Mouse (Mus musculus): ENCODE measurements around the gene Flrt3. TPM values are rescaled to one million over a fixed set of nuclear protein-coding genes. Genes with fewer than 3 reads are reported as not detected.

Gene Flrt3
- under 1 TPM in 1 of 3 experiments, not detected in 2; 0.18 TPM for polyA plus RNA-seq (2017; shearing (Covaris generic))

DNA sequence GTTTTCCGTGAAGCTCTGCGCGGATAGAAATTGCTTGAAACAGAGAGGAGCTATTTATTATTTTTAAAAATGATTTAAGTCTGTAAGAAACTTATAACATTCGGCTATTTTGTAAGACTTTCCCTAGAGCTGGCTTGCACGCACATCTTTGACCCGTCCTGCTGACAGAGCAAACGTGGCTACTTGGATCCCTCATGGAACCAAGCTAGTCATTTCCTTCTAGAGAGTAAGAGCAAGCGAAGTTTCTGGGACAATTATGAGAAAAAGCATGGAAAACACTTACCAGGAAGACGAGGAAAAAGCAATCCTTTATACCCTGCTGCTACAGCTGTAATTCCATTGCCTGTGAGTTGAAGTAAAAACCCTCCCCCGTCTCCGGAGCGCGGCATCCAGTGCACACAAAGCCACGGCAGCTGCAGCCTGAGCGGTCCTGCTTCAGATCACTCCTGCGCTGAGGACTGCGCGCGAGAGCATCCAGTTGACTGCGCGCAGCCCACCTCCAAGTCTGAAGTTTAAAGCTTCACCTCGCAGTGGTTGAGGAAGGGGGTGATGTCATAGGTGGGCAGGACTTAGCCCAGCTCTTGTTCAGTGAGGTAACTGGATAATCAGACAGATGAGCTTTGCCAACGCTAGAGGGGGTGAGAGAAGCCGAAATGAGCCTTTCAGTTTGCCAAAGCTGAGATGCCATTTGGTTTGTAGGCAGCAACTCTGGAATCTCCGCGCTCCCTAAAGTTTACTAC is at the start of gene Flrt3:
Flrt3 (minus strand) TSS at position 507 of the 740 bp plus-strand sequence.
- no peak for ATAC-seq

DNA sequence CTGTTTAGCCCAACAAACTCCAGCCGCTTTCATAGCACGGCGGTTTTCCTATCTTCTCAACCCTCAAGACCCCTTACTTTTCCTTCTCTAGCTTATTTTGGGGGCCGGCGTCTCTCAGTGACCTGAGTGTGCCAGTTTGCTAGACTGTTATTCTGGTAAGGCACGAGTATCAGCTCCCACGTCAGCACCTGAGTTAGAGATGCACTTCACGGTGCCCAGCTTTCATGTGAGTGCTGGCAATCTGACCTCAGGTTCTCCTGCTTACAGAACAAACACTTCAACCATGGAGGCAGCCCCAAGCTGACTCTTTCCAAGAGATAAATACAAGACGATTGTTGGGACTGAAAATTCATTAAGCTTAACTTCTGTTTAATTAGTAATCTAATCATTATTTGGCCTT is 46.1 kb upstream of the Flrt3 start:
- no peak for ATAC-seq

DNA sequence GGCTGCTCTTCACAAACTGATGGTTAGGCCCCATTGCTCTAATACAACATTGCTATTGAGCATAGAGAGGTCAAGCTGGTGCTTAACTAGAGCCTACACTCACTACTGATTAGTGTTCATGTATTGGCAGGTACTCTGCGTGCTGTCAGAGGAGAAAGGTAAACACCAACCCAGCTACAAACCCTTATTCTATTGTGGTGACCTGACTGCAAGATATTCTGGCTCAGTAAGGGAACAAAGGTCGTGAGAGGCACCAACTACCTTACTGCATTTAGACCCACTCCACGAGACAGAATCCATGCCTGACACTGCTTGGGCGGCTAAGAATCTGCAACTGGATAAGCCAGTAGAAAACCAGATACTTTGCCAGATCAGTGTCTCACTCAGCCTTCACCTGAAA is 44.6 kb upstream of the Flrt3 start:
- ATAC-seq, result no peak

DNA sequence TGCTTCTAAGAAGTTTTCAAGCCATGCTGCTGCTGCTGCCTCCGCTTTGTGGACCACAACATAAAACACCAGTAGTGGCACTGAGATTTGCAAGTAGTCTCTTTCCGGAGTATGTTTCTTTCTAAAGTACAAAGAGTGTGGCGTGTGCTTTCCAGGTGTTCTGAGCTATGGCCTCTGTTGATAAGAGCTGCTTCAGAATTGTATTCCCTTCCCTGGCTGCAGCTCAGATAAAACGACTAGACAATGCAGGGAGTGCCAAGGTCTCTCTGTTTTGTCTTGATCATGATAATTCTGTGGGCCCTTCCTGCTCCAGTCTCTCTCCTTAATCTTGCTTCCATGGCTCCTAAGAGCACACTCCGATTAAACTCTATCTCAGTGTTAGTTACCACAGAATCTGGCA is 36.3 kb upstream of the Flrt3 start:
- no peak for ATAC-seq

DNA sequence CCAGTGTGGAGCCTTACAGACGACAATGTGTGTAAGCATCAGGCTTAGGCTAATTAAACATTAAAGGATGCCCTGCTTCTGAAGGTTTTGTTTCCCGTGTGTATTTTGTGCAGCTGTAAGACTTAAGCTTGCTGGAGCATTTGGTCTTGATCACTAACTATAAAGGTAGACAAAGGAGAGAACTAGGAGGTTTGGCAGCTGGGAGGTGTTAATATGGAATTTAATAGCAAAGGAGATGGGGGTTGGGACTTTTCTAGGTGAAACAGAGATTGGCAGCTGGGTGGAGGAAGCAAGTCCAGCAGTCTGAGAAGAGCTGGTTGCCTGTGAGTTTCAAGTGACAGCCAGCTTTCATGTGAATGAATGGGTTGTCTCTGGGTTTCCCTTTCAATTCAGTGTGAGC is 34.0 kb upstream of the Flrt3 start:
- ATAC-seq, result no peak

DNA sequence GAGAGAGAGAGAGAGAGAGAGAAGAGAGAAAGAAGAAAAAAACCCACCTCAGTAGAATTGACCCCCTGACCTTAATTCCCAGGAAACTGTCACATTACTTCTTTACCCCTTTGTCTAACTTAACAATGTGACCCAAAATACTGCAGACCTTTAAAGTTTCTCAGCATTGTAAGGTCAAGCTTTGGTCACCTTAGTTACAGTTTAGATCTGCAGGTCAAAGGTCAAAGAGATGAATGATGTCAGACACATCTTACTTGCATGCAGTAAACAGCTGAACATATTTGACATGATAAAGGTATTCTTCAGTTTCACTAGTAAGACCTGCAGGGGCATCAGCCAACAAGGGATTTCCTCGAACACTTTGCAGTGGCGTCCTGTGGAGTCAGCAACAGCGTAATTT is 32.9 kb upstream of the Flrt3 start:
- ATAC-seq, result no peak

DNA sequence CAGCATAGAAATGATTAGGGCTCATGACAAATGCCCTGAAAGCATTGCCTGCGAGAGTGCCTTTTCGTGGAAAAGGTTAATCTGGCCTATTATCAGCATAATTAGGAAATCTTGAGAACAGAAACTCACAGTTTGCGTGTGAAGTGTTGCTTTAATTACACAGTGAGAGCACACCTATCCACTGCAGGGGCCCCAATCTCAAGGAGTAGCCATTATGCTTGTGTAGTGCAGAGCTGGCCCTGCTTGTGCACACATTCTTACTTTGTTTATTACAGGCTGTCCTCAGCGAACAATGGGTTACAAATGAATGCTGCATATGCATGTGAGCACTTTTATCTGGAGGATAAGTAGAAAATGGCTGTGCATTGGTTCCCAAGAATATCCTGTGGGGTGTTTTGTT is 32.1 kb upstream of the Flrt3 start:
- ATAC-seq, result no peak

DNA sequence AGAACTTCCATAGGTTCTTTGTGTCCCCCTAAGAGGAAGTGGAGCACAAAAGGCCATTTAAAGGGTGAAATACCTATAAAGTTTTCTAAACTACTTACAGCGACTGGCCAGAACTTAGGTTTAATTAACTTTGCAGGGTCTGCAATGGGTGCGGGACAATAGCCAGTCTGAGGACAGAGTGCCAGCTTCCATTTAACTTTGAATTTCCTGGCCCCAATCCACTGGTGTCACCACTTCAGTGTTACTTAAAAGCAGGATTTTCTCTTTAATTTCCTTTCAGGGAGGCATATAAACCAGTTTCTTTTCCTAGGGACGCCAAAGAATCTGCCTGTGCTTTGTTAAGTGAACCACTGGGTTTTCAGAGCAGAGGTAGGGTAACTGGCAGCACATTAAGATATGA is 27.3 kb upstream of the Flrt3 start:
- ATAC-seq, result no peak

DNA sequence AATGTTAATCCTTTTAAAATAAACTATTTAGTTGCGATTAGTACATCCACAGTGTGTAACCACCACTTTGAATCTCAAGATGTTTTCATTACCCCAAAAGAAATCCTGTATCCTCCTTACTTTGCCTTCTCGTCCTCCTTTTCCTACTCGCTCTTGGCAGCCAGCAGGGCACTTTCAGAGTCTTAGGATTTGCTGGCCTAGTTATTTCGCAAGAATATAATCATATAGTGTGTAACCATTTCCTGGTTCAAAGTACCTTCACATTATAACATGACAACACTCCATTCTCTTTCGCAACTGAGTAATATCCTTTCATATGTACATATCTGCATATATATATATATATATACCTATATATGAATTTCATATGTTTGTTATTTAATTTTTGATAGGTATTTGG is 22.6 kb upstream of the Flrt3 start:
- ATAC-seq, result no peak

DNA sequence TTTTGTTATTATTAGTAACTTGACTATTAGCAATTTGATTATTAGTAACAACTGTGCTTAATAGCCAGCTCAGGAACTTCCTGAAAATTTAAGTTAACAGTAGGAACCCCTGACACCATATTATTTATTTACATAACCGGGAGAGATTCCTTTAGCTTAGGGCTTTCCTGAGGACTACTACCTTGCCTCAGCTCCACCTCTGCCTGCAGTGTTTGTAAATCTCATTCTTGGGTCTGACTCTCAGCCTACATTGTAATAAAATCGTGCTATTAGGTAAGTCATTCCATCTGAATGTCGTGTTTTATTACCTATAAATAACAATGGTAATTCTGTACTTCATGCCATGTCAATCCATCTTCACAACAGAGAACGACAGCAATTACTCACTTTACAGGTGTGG is 21.2 kb upstream of the Flrt3 start:
- no peak for ATAC-seq

DNA sequence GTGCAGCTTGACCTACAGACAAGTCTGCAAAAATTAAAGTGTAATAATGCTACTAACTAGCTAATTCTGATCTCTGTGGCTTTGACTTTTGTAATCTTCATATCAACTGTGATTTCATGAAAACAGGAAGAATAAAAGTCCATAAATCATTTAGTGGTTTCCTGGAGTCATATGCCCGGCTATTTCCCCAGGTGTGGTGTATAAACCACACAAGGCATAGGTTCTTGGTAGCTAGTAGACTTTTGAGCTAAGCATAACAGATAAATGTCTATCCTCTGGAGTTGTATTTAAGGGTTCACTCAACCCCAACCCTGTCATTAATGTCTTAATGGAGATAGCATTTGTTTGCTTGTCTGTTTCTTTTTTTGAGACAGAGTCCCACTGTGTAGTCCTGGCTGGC is 20.1 kb upstream of the Flrt3 start:
- ATAC-seq, result no peak

DNA sequence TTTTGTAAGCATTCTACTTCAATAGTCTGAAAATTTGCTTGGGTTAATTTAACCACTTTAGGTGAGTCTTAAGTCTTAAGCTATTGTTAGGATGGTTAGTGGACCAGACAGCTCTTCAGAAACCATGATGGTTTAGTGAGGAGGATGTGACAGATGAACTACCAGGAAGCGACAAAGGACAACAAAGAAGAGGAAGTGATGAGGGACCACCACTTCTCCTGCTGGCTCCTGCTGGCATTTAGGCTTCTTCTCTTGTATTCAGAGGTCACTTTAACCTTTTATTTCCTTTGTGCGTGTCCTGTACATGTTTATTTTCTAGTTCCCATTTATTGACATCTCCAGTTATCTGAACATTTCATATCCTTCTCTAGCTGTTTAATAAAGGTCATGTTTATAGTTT is 19.6 kb upstream of the Flrt3 start:
- no peak for ATAC-seq

DNA sequence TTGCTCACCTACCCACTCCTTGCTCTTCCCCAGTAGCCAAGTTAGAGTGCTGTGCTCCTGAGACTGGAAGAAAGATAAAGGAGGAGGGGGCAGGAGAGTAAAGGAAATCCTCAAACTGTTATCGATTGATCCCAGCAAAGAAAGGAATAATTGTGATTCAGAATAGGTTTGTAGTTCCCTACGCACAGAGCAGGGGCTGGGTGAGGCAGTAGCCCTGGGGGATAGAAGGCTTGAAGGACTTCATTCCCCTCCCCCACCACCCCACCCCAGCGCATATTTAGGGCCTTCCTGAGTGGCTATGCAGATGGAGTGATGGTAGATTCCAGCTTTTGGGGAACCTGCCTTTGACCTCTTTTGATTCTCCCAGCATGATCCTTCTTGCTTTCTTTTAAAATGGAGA is 5.5 kb upstream of the Flrt3 start:
- no peak for ATAC-seq

DNA sequence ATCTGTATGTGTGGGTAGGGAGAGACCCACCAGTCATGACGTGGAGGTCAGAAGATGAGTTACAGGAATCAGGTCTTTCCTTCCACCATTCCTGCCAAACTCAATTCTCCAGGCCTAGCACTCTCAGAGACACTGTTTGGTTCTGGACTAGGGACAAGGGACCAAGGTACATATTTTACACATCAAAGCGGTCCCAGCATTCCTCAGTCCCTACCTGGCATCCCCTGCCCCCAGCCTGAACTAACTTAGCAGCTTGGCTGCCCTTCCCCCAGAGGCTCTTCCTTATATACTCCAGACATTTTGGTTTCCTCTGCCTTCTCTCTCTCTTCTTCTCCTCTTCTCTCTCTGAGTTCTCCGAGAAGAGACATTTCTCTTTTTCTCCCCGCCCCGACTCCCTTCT is 2.2 kb upstream of the Flrt3 start:
- ATAC-seq, result no peak

DNA sequence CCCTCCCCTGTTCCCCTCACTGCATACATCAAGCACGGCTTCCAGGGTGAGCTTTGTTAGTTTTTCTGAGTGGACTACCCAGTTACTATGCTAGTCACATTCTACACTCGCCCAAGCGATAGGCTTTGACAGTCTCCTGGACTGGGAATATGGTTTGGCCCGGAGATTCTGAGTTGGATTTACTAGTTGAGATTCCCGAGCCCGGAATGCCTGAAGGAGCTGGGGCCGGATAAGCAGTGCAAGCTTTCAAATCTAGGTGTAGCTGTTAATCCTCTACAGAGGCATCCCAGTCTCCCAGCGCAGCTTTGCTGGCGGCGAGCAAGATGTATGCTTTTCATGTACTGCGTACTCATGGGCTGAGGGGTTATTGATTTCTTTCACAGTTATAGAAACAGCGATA is 812 bp downstream of the Flrt3 start:
- ATAC-seq, result no peak

DNA sequence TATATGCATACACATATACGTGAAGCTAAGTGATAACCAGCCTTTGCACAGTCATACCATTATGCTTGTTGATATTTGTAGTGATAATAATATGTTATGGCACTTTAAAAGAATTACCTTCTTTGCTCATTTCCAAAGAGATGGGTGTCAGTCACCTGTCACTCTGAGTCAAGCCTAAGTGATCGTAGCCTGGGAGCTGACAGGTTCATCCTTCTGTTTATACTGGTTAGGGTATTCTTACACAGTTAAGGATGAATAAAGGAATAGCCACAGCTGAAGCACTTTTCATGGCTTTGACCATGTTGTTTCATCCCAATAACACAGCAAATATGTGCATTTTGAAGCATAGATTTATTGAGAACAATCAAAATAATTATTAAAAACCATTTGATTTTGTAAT is 1.5 kb downstream of the Flrt3 start:
- no peak for ATAC-seq

DNA sequence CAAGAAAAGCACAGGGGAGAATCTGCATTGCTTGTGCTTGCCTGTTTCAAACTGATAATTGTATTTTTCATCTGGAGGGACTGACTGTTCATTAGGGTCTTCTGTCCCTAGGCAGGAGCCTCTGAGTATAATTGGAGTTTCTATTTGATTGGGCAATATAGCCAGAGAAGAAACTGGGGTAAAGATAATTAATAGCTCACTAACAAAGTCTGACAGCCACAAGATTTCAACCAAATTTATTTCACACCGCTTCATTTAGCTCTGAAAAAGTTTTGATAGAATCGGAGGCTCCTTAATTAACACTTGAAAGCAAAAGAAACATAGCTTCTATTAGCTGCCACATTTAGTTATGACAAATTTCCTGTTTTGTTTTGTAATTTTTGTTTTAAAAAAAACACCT is 2.2 kb downstream of the Flrt3 start:
- no peak for ATAC-seq

DNA sequence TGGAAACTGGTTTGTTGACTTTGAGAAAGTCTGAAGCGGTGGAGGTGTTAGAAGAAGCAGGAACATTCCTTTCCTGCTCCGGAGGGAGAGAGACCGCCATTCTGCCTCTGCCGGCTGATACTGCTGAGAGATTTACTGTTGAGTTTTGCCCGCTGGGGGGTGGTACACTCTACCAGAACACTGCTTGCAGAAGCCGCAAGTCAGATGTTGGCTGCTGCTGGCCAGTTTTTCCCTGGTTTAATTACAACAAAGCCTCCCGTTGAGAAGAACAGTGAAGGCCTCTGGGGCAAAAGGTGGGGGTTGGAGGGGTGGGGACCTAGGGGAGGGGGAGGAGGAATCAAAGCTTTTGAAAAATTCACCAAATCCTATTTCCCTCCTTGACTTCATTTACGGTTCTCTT is 3.0 kb downstream of the Flrt3 start:
- no peak for ATAC-seq

DNA sequence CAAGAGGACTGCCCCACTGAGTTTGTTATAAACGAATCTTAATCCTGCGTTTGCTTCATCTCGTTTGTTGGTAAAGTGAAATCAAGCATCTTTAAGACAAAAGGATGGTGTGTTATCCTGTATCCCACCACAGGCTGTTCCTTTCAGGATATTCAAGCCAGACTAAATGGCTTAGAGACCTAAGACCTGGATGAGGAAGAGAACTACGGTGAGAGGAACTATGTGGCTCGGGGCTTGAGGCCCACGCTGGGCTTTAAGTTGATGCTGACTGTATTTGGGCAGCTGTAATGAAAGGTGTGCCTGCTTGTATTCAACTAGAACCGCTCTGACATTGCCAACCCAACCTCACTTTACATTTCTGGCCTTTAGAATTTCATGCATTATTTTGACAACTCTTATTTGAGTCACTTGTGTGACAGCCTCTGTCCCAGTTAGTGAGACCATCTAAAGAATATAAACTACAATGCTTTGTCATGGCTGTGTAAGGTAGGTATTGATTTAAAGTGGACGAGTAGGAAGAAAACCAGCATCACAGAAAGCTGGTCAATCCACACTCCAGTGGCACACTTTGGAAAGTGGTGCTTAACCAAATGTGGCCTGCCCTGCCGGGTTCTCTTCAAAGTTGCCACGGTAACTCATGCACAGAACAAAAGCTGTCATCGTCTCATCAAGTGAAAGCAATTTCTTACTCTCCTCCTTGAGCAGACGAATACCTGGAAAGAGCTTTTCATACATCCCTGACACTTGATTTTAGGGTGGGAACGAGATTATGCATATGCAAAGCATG is 3.8 kb downstream of the Flrt3 start:
- ATAC-seq, result no peak

DNA sequence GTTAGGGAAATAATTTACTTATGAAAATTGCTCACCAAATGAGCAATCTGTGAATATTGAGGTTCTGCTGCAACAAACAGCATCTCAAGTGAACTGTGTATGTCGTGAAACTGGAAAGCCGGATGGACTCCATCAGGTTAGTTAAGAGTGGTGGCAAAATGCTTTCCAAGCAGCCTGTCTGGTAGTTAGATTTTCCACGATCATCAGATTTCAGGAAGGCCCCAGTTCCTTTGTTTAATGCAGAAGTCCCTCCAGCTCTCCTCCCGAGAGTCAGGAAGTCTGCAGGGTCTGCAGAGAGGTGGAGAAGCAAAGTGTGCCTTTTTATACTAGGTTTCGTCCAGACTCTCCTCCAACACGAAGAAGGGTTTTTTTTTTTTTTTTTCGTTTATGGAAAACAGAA is 4.4 kb downstream of the Flrt3 start:
- no peak for ATAC-seq

DNA sequence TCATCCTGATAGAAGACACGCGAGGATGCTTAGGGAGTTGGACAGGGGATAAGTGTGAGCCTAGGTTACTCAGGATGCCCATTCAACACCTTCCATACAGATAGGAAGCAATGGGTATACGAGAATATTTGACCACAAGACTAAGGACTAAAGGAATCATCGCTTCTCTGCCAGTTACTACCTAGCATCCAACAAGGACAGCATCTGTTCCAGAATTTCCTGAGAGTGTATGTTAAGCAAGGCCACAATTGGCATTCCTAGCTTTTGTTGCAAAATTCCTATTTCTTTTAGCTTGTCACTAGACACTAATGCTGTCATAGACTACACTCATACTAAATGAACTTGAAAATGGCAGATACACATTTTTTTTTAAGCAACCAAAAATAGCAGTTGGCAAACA is 6.9 kb downstream of the Flrt3 start:
- no peak for ATAC-seq

DNA sequence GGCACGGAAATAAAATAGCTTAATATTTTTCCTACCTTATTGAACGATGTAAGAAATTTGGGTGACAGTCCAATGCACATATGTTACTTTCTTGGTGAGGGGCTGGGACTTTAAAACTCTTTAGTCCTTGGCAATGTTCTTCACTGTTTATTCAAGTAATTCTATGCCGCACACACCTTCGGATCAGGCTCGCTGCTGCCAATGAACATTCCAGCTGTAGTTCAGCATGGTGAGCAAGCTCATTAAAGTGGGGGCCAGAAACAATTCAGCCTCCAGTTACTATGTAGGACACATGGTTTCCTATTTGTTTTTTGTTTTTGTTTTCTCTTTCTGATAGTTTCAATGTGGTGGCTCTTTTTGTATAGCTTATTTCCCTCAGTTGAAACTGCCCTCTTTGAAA is 8.6 kb downstream of the Flrt3 start:
- no peak for ATAC-seq

DNA sequence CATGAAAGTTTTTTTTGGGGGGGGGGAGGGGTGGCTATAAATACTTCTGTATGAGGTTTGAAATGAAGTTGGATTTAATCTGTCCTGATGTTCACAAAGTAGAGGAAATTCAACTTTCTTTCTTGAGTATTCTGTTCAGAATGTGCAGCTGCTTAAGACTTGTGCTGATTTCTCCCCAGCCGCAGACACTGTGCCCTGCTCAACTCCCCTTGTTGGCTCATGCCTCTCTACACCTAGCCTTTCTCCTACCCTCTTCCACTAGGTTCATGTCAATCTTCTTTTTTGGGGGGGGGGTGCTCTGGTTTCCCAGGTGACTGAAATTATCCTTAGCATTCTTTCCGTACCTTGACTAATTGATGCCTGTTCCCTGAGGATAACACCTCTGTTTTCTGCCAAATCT is 17.3 kb downstream of the Flrt3 start:
- ATAC-seq, result no peak

DNA sequence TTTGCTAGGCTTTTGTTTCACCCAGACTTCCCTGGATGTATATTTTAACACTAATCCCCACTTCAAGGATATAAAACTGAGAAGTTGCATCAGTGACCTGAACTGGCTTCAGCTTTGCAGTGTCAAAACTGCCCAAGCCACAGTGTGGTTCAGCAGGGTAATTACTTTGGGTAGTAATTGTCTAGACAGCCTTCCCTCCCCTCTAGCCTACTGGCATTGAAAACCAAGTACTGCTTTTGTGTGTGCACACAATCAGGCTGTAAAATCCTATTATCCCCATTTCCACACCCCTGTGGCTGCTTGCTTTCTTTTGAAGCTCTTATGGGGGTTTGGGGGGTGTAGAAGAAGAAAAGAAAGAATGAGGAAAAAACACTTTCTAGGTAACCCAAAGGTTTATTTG is 17.8 kb downstream of the Flrt3 start:
- no peak for ATAC-seq

All from inflammation-experienced regulatory T-cells, adult 6 months (primary cell).